Mouse (Mus musculus): ENCODE data around the gene Lce1e. TPM values are rescaled to one million over a fixed set of nuclear protein-coding genes. Genes with fewer than 3 reads are reported as not detected.
"Not testable (repeated sequence)": the region's sequence is repeated elsewhere in the genome, so short reads cannot be mapped to it uniquely, and the experiment has no call there.

Lce1e gene
- polyA plus RNA-seq (2016; fragmentation: Nextera tagmentation; extraction: Ambion mirVana), result not detected in 2 replicates

DNA sequence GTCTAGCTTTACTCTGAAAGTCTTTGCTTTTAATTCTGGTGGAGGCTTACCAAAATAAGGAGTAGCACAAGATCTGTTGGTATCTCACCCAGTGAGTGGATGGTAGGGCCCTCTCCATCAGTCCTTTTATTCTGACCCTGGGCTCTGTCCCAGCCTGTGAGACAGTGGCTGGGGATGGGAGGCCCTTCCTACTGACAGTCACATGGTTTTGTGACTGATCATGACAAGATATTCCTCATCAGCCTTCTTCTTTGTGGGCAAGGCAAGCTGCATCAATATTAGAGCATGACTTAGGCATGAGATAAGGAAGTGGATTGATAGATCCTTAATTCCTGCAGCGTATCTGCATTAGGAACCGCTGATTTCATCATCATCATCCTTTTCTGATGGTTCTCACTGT is at the start of gene Lce1e:
TSS of gene Lce1e (minus strand) at position 101 of the 400 bp plus-strand sequence.
- Histone ChIP-seq H3K27me3 (no peaks in the 10 kb centered on the region), H3K27ac (replicated peaks) (no peak within 1 kb of the TSS), H3K4me2 (replicated peaks) (no peak within 1 kb of the TSS), H3K4me1 (no peaks in the 10 kb centered on the region), H3K4me3 (no peak within 1 kb of the TSS), H3K9ac (replicated peaks) (no peak within 1 kb of the TSS), H3K36me3 (no peaks in the 10 kb centered on the region), H3K9me3 (no peaks in the 10 kb centered on the region)
- ATAC-seq (ENCODE audit: low FRiP score, low read depth), result no peak
- WGBS, result 91% methylated on average over 2 of the region's 2 CpGs

DNA sequence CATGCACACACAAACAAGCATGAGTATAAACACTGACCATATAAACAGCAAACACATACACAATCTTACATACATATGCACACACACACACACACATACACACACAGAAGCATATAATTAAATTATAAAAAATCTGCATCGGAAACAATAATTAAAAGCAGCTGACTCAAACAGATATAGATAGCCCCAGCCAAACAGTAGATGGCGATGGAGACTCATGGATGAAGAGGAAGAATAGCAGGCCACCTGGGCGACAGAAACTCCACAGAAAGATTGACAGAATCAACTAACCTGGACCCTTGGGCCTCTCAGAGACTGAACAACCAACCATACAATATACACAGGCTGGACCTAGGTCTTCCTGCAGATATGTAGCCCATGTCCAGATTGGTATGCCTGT is 44.3 kb upstream of the Lce1e start:
- Histone ChIP-seq H3K36me3 (no peaks in the 10 kb centered on the region), H3K4me3 (no peak overlapping the region), H3K9me3 (no peaks in the 10 kb centered on the region), H3K4me2 (replicated peaks) (no peak overlapping the region), H3K9ac (replicated peaks) (no peak overlapping the region), H3K4me1 (no peaks in the 10 kb centered on the region), H3K27me3 (no peaks in the 10 kb centered on the region), H3K27ac (replicated peaks) (no peak overlapping the region)
- no peak for ATAC-seq (ENCODE audit: low FRiP score, low read depth)
- 46% methylated on average over 3 of the region's 3 CpGs for WGBS

DNA sequence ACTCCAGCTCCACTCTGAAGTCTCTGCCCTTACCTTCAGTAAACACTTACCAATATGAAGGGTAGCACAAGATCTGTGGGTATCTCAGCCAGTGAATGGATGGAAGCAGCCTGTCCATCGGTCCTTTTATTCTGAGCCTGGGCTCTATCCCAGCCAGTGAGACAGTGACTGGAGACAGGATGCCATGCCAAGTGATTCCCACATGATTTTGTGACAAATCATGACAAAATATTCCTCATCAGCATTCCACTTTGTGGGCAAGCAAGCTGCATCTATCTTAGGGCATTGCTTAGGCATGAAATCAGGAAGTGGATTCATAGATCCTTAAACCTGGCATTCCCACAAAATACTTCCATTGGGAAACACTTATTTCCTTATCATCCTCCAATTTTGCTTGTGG is 43.4 kb upstream of the Lce1e start, which contains the start of gene Lce1g:
TSS of gene Lce1g (minus strand) at position 101 of the 400 bp plus-strand sequence.
- no peaks in the 10 kb centered on the region for H3K36me3 ChIP-seq
- no peak within 1 kb of the TSS for H3K4me2 ChIP-seq (replicated peaks)
- H3K9ac ChIP-seq (replicated peaks), result no peak within 1 kb of the TSS
- H3K27me3 ChIP-seq, result no peaks in the 10 kb centered on the region
- no peaks in the 10 kb centered on the region for H3K4me1 ChIP-seq
- no peak for ATAC-seq (ENCODE audit: low FRiP score, low read depth)
- H3K27ac ChIP-seq (replicated peaks), result no peak within 1 kb of the TSS
- no peaks in the 10 kb centered on the region for H3K9me3 ChIP-seq
- WGBS, result 92% methylated on average over 1 of the region's 1 CpGs
- H3K4me3 ChIP-seq, result no peak within 1 kb of the TSS

DNA sequence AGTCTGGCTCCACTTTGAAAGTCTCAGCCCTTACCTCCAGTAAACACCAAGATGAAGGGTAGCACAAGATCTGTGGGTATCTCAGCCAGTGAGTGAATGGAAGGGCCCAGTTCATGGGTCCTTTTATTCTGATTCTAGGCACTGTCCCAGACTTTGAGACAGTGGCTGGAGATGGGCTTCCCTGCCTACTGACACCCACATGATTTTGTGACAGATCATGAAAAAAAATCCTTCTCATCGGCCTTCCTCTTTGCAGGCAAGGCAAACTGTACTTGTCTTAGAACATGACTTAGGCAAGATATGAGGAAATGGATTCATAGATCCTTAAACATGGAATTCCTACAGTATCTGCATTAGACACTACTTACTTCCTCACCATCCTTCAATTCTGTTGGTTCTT is 30.1 kb upstream of the Lce1e start, which contains the start of gene Gm38119:
TSS of gene Gm38119 (minus strand) at position 101 of the 400 bp plus-strand sequence.
- H3K27me3 ChIP-seq, result no peaks in the 10 kb centered on the region
- no peak within 1 kb of the TSS for H3K9ac ChIP-seq (replicated peaks)
- no peak within 1 kb of the TSS for H3K4me3 ChIP-seq
- no peaks in the 10 kb centered on the region for H3K4me1 ChIP-seq
- no peaks in the 10 kb centered on the region for H3K9me3 ChIP-seq
- 70% methylated on average over 1 of the region's 1 CpGs for WGBS
- no peak for ATAC-seq (ENCODE audit: low FRiP score, low read depth)
- no peaks in the 10 kb centered on the region for H3K36me3 ChIP-seq
- H3K4me2 ChIP-seq (replicated peaks), result no peak within 1 kb of the TSS
- H3K27ac ChIP-seq (replicated peaks), result no peak within 1 kb of the TSS

DNA sequence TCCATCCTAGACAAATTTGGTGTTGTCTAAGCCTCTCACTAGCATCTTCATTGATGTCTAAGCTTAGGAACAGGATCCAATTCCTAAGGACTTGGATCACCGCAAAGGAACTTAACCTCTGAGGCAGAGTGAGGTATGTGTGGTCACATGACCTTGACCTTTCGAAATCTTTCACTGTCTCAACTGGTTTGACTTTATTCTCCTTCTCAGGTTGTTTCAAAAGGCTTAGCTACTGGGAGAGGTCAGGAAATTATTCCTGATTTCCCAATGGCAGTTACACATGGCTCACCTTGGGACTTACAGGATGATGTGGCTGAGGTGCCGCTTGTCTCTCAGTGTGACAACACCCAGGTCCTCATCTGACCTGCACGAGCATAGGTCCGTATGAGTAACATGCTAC is 13.8 kb upstream of the Lce1e start:
- no peak overlapping the region for H3K27ac ChIP-seq (replicated peaks)
- no peak for ATAC-seq (ENCODE audit: low FRiP score, low read depth)
- H3K9ac ChIP-seq (replicated peaks), result no peak overlapping the region
- H3K27me3 ChIP-seq, result no peaks in the 10 kb centered on the region
- H3K4me3 ChIP-seq, result no peak overlapping the region
- no peaks in the 10 kb centered on the region for H3K36me3 ChIP-seq
- H3K9me3 ChIP-seq, result no peaks in the 10 kb centered on the region
- H3K4me1 ChIP-seq, result no peaks in the 10 kb centered on the region
- WGBS, result 93% methylated on average over 5 of the region's 5 CpGs
- no peak overlapping the region for H3K4me2 ChIP-seq (replicated peaks)

DNA sequence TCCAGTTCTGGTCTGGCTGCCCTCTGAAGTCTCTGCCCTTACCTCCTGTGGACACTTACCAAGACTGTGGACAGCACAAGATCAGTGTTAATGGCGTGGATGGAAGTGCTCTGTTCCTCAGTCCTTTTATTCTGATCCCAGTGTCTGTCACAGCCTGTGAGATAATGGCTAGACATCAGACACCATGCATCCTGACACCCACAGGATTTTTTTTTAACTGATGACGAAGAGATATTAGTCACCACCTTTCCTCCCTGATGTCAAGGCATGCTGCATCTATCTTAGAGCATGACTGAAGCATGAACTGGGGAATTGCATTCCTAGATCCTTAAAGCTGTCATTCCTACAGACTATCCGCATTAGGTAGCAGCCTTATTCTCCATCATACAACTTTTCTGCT is 11.4 kb upstream of the Lce1e start, which contains the start of gene Lce1f:
TSS of gene Lce1f (minus strand) at position 101 of the 400 bp plus-strand sequence.
- H3K27me3 ChIP-seq, result no peaks in the 10 kb centered on the region
- H3K4me1 ChIP-seq, result no peaks in the 10 kb centered on the region
- H3K27ac ChIP-seq (replicated peaks), result no peak within 1 kb of the TSS
- no peaks in the 10 kb centered on the region for H3K36me3 ChIP-seq
- no peaks in the 10 kb centered on the region for H3K9me3 ChIP-seq
- H3K4me2 ChIP-seq (replicated peaks), result no peak within 1 kb of the TSS
- no peak for ATAC-seq (ENCODE audit: low FRiP score, low read depth)
- 80% methylated on average over 3 of the region's 3 CpGs for WGBS
- H3K9ac ChIP-seq (replicated peaks), result no peak within 1 kb of the TSS
- H3K4me3 ChIP-seq, result no peak within 1 kb of the TSS

DNA sequence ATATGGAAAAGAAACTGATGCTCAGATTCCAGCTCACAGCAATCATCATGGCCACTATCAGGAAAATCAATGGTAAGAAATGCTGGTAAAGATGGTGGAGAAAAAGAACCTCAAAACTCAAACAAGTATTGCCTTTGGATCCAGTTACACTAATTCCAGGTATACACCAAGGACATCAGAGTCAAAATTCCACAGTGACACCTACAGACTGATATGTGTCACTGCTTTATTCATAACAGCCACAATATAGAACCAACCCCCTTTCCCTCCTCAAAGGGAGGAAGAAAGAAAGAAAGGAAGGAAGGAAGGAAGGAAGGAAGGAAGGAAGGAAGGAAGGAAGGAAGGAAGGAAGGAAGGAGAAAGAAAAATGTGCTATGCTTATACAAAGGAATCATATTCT is 6.2 kb upstream of the Lce1e start:
- H3K4me1 ChIP-seq, result no peaks in the 10 kb centered on the region
- no peaks in the 10 kb centered on the region for H3K9me3 ChIP-seq
- no peak overlapping the region for H3K27ac ChIP-seq (replicated peaks)
- H3K4me2 ChIP-seq (replicated peaks), result no peak overlapping the region
- no peak overlapping the region for H3K4me3 ChIP-seq
- ATAC-seq (ENCODE audit: low FRiP score, low read depth), result no peak
- H3K9ac ChIP-seq (replicated peaks), result no peak overlapping the region
- no peaks in the 10 kb centered on the region for H3K36me3 ChIP-seq
- H3K27me3 ChIP-seq, result no peaks in the 10 kb centered on the region

DNA sequence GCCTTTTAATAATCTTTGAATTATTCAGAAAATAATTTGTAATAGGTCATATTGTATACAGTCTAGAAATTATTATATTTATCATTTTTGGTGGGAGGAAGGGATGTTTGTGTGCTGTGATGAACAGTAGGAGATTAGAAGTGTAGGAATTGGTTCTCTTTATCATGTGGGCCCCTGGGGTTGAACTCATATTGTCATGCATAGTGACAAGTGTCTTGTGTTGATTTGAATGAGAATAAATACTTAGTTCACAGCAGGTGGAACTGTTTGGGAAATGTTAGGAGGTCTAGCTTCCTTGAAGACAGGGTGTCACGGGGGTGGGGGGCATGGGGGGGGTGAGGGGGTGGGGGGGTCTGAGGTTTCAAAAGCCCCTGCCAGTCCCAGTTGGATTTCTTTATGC is 14.3 kb downstream of the Lce1e start:
- Histone ChIP-seq H3K9me3 (no peaks in the 10 kb centered on the region), H3K4me3 (no peak overlapping the region), H3K36me3 (no peaks in the 10 kb centered on the region), H3K4me1 (no peaks in the 10 kb centered on the region), H3K27ac (replicated peaks) (no peak overlapping the region), H3K9ac (replicated peaks) (no peak overlapping the region), H3K4me2 (replicated peaks) (no peak overlapping the region), H3K27me3 (no peaks in the 10 kb centered on the region)
- 20% methylated on average over 1 of the region's 1 CpGs for WGBS
- ATAC-seq (ENCODE audit: low FRiP score, low read depth), result no peak

DNA sequence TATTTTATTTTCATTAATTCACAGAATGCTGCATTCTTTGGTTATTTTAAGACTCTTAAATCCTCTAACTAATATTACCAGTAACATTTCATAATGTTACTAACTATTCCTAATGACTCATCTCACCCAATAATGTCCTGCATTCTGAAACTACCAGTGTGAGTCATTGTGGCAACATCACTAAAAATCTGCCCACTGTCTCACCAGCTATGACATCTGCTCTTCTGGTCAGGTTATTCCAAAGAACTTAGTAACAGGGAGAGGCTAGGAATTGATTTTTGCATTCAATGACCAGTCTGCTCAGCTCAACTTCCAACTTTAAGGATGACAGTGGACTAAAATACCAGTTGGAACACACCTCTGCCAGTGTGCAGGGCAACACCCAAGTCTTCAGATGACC is 17.2 kb downstream of the Lce1e start:
- Histone ChIP-seq H3K9ac (replicated peaks) (no peak overlapping the region), H3K4me1 (no peaks in the 10 kb centered on the region), H3K27me3 (no peaks in the 10 kb centered on the region), H3K36me3 (no peaks in the 10 kb centered on the region), H3K4me3 (no peak overlapping the region), H3K9me3 (no peaks in the 10 kb centered on the region), H3K4me2 (replicated peaks) (no peak overlapping the region), H3K27ac (replicated peaks) (no peak overlapping the region)
- ATAC-seq (ENCODE audit: low FRiP score, low read depth), result no peak

DNA sequence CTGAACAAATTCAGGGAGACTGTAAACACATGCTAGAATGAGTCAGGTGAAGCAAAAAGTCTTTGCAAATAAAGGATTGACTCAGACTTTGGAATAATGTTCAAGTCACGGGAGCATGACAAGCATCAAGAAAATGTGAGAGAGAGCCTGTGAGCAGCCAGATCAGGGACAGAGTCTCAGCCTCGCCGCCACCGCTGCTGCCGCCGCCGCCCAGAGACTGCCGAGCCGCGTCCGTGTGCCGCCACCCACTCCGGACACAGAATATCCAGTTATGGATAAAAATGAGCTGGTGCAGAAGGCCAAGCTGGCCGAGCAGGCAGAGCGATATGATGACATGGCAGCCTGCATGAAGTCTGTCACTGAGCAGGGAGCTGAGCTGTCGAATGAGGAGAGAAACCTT is 19.7 kb downstream of the Lce1e start:
- not testable (repeated sequence) for H3K4me3 ChIP-seq; ATAC-seq (ENCODE audit: low FRiP score, low read depth); H3K9me3 ChIP-seq; H3K9ac ChIP-seq (replicated peaks); H3K27ac ChIP-seq (replicated peaks); H3K36me3 ChIP-seq; H3K4me1 ChIP-seq; H3K4me2 ChIP-seq (replicated peaks); H3K27me3 ChIP-seq
- 88% methylated on average over 16 of the region's 16 CpGs for WGBS

DNA sequence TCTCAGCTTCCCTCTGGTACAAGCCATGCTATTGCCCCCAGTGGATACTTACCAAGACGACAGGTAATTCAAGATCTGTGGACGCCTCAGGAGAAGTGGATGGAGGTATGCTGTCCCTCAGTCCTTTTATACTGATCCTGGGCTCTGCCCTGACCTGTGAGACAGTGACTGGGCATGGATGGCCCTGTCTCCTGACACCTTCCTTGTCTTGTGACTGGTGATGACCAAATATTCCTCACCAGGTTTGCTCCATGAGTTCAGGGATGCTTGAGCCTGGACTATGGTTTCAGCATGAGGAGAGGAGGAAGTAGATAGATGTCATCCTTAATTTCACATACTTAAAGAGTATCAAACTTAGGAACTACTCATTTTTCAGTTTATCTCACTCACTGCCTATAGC is 21.8 kb downstream of the Lce1e start, which contains the start of gene Lce1d:
TSS of gene Lce1d (minus strand) at position 101 of the 400 bp plus-strand sequence.
- Histone ChIP-seq H3K27ac (replicated peaks) (no peak within 1 kb of the TSS), H3K27me3 (no peaks in the 10 kb centered on the region), H3K4me1 (no peaks in the 10 kb centered on the region), H3K4me2 (replicated peaks) (no peak within 1 kb of the TSS), H3K4me3 (no peak within 1 kb of the TSS), H3K36me3 (no peaks in the 10 kb centered on the region), H3K9me3 (no peaks in the 10 kb centered on the region), H3K9ac (replicated peaks) (no peak within 1 kb of the TSS)
- 78% methylated on average over 2 of the region's 2 CpGs for WGBS
- ATAC-seq (ENCODE audit: low FRiP score, low read depth), result no peak

DNA sequence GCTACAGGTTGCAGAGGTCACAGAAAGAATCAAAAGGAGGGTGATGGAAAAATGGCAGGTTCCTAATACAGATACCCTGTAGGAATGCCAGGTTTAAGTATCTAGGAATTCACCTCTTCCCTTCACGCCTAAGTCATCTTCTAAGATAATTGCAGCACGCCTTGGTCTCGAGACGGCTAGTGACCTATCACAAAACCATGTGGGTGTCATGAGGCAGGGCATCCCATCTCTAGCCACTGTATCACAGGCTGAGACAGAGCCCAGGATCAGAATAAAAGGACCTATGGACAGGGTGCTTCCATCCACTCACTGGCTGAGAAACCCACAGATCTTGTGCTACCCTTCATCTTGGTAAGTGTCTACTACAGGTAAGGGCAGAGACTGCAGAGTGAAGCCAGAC is 29.9 kb downstream of the Lce1e start, which contains the start of gene Lce1c:
TSS of gene Lce1c (plus strand) at position 301 of the 400 bp plus-strand sequence.
- H3K9ac ChIP-seq (replicated peaks), result no peak within 1 kb of the TSS
- 94% methylated on average over 4 of the region's 4 CpGs for WGBS
- no peaks in the 10 kb centered on the region for H3K4me1 ChIP-seq
- H3K36me3 ChIP-seq, result no peaks in the 10 kb centered on the region
- no peak for ATAC-seq (ENCODE audit: low FRiP score, low read depth)
- H3K9me3 ChIP-seq, result no peaks in the 10 kb centered on the region
- no peaks in the 10 kb centered on the region for H3K27me3 ChIP-seq
- H3K27ac ChIP-seq (replicated peaks), result no peak within 1 kb of the TSS
- H3K4me2 ChIP-seq (replicated peaks), result no peak within 1 kb of the TSS
- H3K4me3 ChIP-seq, result no peak within 1 kb of the TSS

DNA sequence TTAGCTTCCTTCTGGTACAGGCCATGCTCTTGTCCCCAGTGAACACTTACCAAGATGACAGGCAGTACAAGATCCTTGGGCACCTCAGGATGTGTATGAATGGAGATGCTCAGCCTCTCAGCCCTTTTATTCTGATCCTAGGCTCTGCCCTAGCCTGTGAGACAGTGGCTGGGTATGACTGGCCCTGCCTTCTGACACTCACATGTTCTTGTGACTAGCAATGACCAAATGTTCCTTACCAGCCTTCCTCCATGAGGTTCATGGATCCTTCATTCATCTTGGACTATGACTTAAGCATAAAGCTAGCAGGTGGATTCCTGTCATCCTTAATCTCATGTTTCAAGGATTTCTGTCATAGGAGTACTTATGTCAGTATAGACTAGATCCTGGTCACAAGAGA is 38.7 kb downstream of the Lce1e start, which contains the start of gene Lce1a2:
TSS of gene Lce1a2 (minus strand) at position 101 of the 400 bp plus-strand sequence.
- Histone ChIP-seq H3K4me2 (replicated peaks) (no peak within 1 kb of the TSS), H3K9me3 (no peaks in the 10 kb centered on the region), H3K36me3 (no peaks in the 10 kb centered on the region), H3K4me1 (no peaks in the 10 kb centered on the region), H3K9ac (replicated peaks) (no peak within 1 kb of the TSS), H3K4me3 (no peak within 1 kb of the TSS), H3K27ac (replicated peaks) (no peak within 1 kb of the TSS), H3K27me3 (no peaks in the 10 kb centered on the region)
- ATAC-seq (ENCODE audit: low FRiP score, low read depth), result no peak
